Mouse (Mus musculus): Measurements from ENCODE around the gene Ap5b1. TPM values are rescaled to one million over a fixed set of nuclear protein-coding genes. Genes with fewer than 3 reads are reported as not detected.

The Ap5b1 gene
- total and polyA plus RNA-seq, 3 experiments, result 18.0 to 28.1 TPM; not detected in 1

DNA sequence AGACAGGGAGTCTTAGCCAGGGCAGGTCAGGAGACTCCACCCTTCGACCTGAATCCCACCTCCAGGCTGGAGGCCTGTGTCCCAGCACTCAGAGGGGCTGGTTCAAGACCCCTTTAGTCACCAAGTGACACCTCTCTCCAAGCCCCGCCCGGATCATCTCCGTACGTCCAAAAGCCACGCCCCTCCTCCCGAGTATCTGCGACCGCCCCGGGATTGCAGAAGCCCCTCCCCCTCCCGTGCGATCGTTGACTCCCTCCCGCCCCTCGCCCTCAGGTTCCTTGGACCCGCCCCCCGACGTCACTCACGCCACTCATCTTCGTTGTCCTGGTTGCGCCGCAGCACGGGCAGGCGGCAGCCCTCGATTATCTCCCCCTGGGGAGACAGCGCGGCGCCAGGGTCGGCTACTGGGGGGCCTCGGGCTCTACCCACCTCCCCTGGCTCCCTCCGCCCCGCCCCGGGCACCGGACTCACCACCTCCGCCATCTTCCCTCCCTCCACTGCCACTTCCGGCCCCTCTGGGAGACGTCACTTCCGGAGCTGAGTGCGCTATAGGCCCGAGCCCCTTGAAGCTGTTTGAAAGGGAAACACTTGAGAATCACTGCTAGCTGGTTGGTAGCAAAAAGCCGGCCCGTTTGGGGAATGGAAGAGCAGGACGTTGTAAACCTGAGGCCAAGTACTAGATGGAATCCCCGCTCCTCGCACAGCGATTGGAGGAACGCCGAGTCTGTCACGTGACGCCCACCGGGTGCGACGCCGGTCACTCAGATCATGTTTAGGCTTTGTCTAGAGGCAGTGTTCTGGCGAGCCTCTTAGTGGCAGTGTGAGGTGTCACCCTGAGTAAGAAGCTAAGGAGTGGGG lies 42.0 kb downstream of the Ap5b1 start, which contains the start of gene Kat5 (continued):
- TF ChIP-seq BHLHE40 (IDR thresholded peaks at IDR 0.05; ENCODE audit: borderline replicate concordance, low read depth, low read length), result peak; percentile 70
- peak; percentile 91 for TF ChIP-seq ZMIZ1 (IDR thresholded peaks at IDR 0.05; ENCODE audit: low read depth, low read length)
- no peak for TF ChIP-seq UBTF (IDR thresholded peaks at IDR 0.05; ENCODE audit: borderline replicate concordance, insufficient read depth, low read depth, low read length)
- TF ChIP-seq RAD21 (IDR thresholded peaks at IDR 0.05; ENCODE audit: low read depth, low read length), result no peak
- no peak for TF ChIP-seq NRF1 (IDR thresholded peaks at IDR 0.05; ENCODE audit: insufficient read depth, low read depth, low read length, poor library complexity, severe bottlenecking)
- TF ChIP-seq ETS1 (IDR thresholded peaks at IDR 0.05; ENCODE audit: low read depth, low read length), result peak; percentile 4; the same call in 1 of the 2 replicates
- TF ChIP-seq CHD2 (IDR thresholded peaks at IDR 0.05; ENCODE audit: low read length), result no peak
- 0 out of 2 replicates have a peak, but pooled peaks have one; percentile 44 for TF ChIP-seq POLR2AphosphoS2 (IDR thresholded peaks at IDR 0.05; ENCODE audit: low read length)
- TF ChIP-seq POLR2AphosphoS5 (IDR thresholded peaks at IDR 0.05; ENCODE audit: borderline replicate concordance, low read depth, low read length), result no peak
- peak; percentile 60 to 88; a peak in 3 of 4 replicates for TF ChIP-seq USF2 (IDR thresholded peaks at IDR 0.05; ENCODE audit: borderline replicate concordance in 1 of 2, insufficient read depth in 1 of 2, low read depth in 1 of 2, low read length in 2 of 2)
- TF ChIP-seq JUND (IDR thresholded peaks at IDR 0.05; ENCODE audit: low read depth, low read length), result no peak
- TF ChIP-seq RCOR1 (IDR thresholded peaks at IDR 0.05; ENCODE audit: low read depth, low read length), result 0 out of 2 replicates have a peak, but pooled peaks have one; percentile 16

DNA sequence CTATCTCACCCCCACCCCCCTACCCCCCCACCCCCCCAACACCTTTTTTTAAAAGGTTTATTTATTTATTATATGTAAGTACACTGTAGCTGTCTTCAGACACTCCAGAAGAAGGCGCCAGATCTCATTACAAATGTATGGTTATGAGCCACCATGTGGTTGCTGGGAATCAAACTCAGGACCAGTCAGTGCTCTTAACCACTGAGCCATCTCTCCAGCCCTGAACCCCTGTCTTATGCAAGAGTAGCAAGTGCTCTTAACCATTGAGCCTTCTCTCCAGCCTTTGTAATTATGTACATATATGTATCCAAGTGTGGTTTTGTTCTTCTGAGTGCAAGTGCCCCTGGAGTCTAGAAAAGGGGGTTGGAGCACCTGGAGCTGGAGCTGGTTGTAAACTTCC lies 44.1 kb downstream of the Ap5b1 start:
- peak; percentile 31 for DNase-seq (ENCODE audit: low read depth, low spot score)
- TF ChIP-seq RCOR1 (IDR thresholded peaks at IDR 0.05; ENCODE audit: low read depth, low read length), result no peak
- peak in 1 of 3 experiments; percentile 20; a peak in 2 of 6 replicates for TF ChIP-seq CTCF (IDR thresholded peaks at IDR 0.05 in 2 of 3, conservative IDR thresholded peaks at IDR 0.05 in 1 of 3; ENCODE audit: control insufficient read depth in 1 of 3, insufficient read depth in 1 of 3, low read depth in 2 of 3, low read length in 3 of 3, poor library complexity in 1 of 3, severe bottlenecking in 1 of 3)
- TF ChIP-seq MAX (IDR thresholded peaks at IDR 0.05; ENCODE audit: low read length), result no peak; the same call in 1 of the 2 replicates
- TF ChIP-seq POLR2A (IDR thresholded peaks at IDR 0.05; ENCODE audit: control insufficient read depth in 1 of 2, insufficient read depth in 1 of 2, low read depth in 1 of 2, low read length in 2 of 2, poor library complexity in 1 of 2), result no peak
- no peak for TF ChIP-seq MXI1 (IDR thresholded peaks at IDR 0.05; ENCODE audit: low read depth, low read length)
- TF ChIP-seq MAZ (IDR thresholded peaks at IDR 0.05; ENCODE audit: low read depth, low read length), result no peak
- TF ChIP-seq UBTF (IDR thresholded peaks at IDR 0.05; ENCODE audit: borderline replicate concordance, insufficient read depth, low read depth, low read length), result no peak
- TF ChIP-seq ETS1 (IDR thresholded peaks at IDR 0.05; ENCODE audit: low read depth, low read length), result no peak
- TF ChIP-seq SMC3 (IDR thresholded peaks at IDR 0.05; ENCODE audit: low read depth, low read length), result peak; percentile 11; the same call in 1 of the 2 replicates
- no peaks in the 10 kb centered on the region for H3K27me3 ChIP-seq (ENCODE audit: control insufficient read depth in 1 of 2, insufficient read depth in 2 of 2, low read length in 2 of 2)
- peaks cover 11 to 33% of the 10 kb centered on the region in 2 experiments for H3K4me1 ChIP-seq (ENCODE audit: control insufficient read depth in 1 of 2, insufficient read depth in 2 of 2, low read length in 2 of 2)
- H3K4me3 ChIP-seq (ENCODE audit: control insufficient read depth in 1 of 2, insufficient read depth in 1 of 2, low read depth in 2 of 2, low read length in 2 of 2), result no peak overlapping the region
- peak overlapping the region; percentile 70; the same call in 1 of the 2 replicates for H3K27ac ChIP-seq (ENCODE audit: control insufficient read depth, low read depth, low read length)
- no peaks in the 10 kb centered on the region for H3K9me3 ChIP-seq (replicated peaks; ENCODE audit: insufficient read depth, low read length)
- peaks cover 0 to 37% of the 10 kb centered on the region in 2 experiments; a peak in 2 of 4 replicates for H3K36me3 ChIP-seq (ENCODE audit: control insufficient read depth in 1 of 2, insufficient read depth in 2 of 2, low read length in 2 of 2)
- H3K9ac ChIP-seq (ENCODE audit: control insufficient read depth, low read depth, low read length, poor library complexity, severe bottlenecking), result no peak overlapping the region
- peaks cover 7% of the 10 kb centered on the region for H3K79me2 ChIP-seq (ENCODE audit: control insufficient read depth, insufficient read depth, low read length, poor library complexity)
